Mouse (Mus musculus) layer of hippocampus, adult 9-11 months (tissue): ENCODE measurements at regions not wholly inside any gene's neighbourhood (a gene's known extent, or its start where the extent isn't known, plus 50 kb on each side); places are given as distances from the start of the nearest gene placed in this dataset.

ENCODE experiments used
- DNase-seq: peaks from one replicate; pipeline ENCODE4 v3.0.0; 2022

DNA sequence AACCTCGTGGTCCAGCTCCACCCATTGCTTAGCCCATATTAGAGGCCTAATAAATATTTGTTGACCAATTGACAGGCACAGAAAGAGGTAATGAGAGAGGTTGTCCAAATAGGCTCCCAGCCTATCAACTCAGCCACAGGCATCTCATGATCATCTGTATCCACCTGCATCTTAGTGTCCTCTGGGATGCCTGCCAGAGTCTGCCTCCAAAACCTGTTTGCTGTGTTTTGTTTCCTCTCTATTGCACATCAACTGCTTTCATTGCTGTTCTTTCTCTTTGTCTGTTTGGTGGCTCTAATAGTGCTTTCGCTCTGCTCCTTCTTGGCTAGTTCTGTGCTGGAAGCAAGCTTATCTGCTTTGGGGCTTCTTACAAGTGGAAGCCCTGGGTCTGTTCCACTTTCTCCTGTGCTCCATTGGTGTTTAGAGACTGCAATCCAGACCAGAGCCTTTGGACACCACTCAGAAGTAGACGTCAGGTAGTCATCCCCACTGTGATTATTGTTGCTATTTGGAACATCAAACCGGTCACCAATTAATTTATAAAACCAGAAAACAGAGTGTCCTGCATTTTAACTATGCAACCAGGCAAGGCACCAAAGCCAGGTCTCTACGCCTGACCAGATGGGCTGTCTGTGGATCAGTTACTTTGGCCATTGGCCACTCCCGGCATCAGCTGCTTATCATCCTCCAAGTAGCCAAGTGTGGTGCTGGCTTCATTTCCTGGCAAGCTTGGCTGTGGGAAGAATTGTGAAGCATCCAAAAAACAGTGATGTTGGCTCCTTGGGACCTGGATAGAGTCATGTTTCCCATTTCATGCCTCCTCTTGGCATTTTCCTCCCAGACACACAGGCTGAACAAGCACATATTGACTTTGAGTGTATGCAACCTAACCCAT is 74.5 kb upstream of the Hs3st4 start:
- no peak for DNase-seq

DNA sequence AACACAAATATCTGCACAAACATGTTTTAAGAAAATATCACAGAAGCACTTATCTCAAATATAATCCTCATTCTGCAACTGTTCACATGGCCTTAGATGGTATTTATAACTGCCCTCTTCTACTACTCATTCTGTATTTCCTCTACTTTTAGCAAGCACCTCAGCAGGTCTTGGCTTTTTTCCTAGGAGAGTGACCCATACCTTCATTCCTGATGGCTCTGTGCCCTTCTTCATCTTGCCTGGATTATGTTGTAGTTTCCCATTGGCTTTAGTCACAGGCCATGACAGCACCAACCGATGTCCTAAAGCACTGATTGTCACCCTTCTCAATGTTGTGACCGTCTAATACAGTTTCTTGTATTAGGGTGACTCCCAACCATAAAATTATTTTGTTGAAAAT is 61.2 kb upstream of the Hs3st4 start:
- DNase-seq, result no peak

DNA sequence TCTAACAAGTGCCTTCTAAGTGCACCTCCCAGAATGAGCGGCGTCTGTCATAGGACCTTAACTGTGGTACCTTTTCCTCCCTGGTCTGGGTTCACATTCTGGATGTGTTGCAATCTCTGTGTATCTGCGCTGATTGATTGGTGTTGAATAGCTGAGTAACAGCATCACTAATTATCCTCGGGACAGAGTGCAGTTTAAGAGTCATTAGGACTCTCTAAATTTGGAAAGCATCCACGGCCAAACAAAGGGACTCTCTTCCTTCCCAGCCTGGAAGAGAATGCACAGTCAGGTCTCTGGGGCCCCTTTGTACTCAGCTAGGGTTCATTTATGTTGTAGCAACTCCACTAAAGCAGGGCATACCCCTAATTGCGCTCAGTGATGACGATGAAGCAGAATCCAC is 50.2 kb upstream of the Hs3st4 start:
- DNase-seq, result no peak
